Mouse (Mus musculus): ENCODE measurements around the gene Hist2h2aa1. TPM values are rescaled to one million over a fixed set of nuclear protein-coding genes. Genes with fewer than 3 reads are reported as not detected.

Hist2h2aa1 gene
- total RNA-seq, 2 experiments from 2014 or later, result 6.9 to 9.0 TPM

DNA sequence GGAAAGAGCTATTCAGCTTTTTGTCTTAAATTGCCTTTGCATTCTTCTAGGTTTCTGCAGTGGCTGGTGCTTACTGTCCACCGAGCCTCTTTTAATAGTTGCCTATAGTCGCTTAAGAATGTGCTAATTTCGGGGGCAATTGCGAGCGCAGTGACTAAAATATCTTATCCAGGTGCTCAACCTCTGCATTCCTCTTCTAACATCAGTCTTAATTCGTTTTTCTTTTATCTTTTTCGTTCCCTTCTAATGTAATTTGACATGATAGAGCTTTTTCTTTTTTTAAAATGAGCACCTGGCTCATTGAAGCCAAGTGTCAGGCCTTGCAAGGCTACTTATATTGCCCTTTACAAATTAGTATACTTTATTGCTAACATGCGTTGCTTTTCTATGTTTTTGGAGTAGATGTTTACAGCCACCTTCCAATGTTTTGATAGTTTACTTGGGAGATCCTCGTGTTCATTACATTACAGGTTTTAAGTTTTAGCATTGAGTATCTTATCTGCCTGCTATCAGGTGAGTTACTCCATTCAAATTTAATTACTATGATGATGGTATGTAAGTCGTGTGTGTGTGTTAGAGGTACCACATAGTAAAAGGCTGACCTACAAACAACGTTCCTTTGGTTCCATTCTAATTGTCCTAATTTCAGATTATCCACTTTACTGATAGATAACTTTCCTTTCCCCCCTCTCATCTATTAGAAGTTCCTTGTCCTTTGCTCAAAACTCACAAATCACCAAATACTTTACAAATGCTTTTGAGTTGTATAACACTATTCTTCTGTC is 2.3 kb downstream of the Hist2h2aa1 start:
- intact Hi-C loops (cut with DNase I), result no loop called here
- DNase-seq (ENCODE audit: low spot score in 2 of 2), result no peak

DNA sequence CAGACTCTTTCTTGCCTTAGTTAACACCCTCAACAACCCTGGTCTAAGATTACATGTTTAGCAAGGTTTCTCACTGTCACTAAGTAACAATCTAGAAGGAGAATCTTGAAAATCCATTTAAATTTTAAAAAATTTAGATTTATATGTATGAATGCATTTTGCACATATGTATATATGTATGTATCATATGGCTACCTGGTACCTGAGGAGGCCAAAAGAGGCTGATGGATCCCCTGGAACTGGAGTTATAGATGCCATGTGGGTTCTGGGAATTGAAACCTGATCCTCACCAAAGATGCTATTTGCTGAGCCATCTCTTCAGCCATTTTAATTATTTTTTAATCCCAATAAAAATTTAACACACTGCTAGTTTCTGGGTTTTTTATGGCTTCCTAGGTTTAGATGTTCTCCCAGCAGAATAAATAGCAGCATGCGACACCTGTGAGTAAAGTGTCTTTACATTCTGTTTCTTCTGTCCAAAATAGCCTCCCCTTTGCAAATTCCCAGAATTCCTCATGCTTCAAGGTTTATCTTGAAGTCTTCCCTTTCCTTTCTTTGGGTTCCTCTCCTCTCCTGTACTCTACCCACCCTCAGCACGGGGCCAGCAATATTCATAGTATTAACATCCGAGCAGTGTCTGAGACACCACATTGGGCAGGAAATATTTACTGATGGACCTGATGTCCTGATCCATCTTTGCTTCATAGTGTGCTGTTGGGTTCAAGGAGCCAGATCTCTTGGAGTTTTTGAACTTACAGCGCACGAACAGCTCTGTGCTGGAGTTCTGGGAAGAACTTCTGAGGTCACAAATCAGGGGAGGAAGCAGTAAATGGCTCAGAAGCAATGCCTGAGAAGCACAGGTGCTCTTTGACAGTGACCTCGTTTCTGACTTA is 3.1 kb downstream of the Hist2h2aa1 start:
- intact Hi-C loops (cut with DNase I), result no loop called here
- no peak for DNase-seq (ENCODE audit: low spot score in 2 of 2)

DNA sequence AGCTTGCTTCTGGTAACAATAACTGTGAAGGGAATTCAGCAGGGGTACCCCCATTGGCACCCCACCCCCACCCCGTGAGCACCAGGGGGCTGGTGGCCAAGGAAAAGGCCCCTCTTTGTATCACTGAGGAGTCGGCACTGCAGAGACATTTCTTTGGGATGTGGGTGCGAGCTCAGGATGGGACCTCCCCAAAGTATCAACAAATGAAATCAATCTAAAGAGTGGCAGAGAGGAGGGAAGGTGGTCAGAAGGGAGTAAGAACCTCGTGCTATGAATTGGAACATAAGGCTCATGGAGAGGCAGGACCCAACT is 3.7 kb downstream of the Hist2h2aa1 start:
- DNase-seq (ENCODE audit: low spot score in 2 of 2), result no peak
- intact Hi-C loops (cut with DNase I), result no loop called here

DNA sequence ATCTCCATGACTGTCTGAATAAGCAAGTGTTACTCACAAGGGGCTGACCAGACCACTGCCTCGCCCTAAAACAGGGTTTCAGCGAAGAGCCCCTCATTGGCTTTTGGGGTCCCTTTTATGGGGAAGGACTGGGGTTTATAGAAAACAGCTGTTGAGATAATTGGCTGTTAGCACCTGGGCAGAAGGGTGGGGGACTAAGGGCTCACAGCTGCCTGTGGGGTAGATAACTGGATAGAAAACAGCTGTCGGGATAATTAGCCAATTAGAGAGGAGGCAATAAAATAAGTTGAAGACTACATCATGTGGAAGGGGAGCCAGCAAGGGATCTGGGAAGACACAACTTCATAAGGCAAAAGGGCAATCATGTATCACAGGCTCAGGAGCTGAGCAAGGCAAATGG is 5.6 kb downstream of the Hist2h2aa1 start:
- intact Hi-C loops (cut with DNase I), result no loop called here
- no peak for DNase-seq (ENCODE audit: low spot score in 2 of 2)

DNA sequence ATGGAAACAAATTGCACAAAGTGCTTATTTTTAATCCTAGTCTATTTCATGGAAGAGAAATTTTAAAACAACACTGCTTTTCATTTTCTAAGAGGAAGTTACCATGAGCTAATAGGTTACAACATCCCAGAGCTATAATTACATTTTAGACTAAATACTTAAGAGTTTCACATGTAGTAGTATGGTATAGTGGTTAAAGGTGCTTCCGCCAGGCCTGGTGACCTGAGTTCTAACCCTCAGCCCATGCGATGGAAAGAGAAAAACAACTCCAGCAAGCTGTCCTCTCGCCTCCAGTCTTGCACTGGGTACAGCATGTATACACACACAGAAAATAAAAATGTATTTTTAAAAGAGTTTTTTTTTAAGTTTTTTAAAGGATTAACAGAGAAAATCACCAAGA is 6.5 kb downstream of the Hist2h2aa1 start:
- intact Hi-C loops (cut with DNase I), result no loop called here
- DNase-seq (ENCODE audit: low spot score in 2 of 2), result no peak

DNA sequence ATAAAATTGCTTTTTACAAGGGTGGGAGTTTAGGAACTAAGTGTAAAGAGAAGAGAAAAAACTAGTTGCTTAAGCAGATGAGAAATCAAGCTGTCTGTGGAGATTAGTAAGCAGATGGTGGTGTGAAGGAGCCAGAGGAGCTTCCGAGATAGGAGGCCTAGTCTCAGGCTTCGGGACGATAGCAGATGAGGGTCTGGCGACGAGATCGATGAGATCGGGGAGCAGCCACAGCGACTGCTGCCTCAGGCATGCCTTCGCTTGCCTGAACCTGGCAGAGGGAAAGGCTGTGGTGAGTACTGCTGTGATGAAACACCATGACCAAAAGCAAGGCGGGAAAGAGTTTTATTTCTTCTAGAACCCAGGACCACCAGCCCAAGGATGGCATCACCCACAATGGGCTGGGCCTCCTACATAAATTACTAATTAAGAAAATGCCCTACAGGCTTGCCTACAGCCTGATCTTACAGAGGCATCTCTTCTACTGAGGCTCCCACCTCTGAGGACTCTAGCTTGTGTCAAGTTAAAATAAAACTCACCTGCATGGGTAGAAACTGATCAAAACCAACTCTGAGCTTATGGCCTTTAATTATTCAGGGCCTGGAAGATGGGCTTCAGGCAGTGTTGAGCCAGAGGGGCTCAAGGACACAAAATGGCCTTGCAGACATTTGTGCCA is 9.5 kb downstream of the Hist2h2aa1 start:
- intact Hi-C loops (cut with DNase I), result no loop called here
- DNase-seq (ENCODE audit: low spot score in 2 of 2), result no peak

DNA sequence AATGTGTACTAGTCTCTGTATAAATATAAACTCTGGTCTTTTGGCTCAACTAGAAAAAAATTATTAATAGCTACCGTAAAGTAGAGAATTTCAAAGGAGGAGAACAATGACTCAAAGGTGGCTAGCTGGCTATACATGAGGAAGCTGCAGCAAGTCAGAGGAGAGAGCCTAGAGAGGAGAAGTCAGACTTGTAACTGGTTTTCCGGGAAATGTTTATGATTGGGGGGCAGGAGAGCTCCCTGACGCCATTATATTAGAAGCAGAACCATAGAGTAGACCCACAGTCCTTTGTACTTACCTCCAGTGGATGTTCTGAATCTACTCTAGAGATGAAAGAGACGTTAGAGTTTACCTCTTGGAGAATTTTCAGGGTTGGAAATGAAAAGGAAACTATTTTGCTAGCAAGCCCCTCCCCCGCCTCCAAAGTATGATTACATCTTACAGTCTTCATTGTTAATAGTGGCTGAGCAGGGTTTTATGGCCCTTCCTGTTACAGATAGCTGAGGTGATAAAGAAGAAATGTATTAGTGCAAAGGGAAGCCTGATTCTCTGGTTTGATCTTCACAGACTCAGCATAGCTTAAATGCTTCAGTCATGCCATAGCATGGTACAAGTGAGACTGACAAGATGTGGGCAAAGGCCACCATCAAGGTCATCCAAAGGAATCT is 10.8 kb downstream of the Hist2h2aa1 start:
- intact Hi-C loops (cut with DNase I), result no loop called here
- DNase-seq (ENCODE audit: low spot score in 2 of 2), result no peak

DNA sequence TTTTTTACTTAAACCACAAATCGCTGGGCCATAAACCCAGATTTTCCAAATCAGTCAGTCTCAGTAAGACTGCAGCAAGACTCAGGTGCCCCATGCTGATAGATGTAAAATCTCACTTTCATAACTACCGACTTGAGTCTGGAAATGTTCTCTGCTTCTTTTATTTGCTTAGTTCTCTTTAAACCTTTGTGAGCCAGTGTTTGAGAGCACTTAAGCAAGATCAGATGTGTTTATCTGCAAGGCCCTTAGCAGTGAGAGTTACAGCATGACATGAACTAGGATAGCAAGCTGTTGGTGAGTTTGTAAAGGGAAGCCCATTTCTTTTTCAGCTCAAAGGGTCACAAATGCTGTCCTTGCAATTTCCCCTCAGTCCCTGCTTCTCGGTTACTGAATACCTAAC is 11.9 kb downstream of the Hist2h2aa1 start:
- intact Hi-C loops (cut with DNase I), result no loop called here
- DNase-seq (ENCODE audit: low spot score in 2 of 2), result no peak

DNA sequence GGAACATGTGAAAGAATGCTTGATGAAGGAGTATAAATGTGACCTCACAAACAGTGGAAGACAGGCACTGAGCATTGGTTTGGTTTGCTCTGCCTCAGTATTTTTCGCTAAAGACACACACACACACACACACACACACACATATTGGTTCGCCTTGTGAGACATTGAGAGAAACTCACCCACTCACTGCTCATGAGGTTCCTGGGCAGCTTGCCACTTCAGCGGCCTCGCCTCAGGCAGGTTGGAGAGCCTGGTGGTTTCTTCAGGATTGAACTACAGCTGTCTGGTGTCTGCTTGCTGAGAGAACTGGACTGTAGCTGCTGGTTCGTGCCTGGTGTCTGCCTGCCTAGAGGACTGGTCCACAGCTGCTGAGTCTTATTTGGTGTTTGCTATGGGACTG is 14.9 kb downstream of the Hist2h2aa1 start:
- DNase-seq (ENCODE audit: low spot score in 2 of 2), result no peak
- intact Hi-C loops (cut with DNase I), result no loop called here

DNA sequence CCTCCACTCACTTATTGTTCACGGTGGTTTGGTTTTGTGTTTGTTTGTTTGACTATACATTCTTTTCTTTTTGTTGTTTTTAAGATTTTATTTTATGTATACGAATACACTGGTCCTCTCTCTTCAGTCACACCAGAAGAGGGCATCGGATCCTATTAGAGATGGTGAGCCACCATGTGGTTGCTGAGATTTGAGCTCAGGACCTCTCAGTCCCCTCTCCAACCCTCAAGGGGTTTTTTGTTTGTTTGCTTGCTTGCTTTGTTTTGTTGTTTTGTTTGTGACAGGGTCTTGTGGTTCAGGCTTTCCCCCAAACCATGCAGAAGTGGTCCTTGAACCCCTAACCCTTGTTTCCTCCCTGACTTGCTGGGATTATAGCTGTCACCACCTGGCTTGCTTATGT is 16.3 kb downstream of the Hist2h2aa1 start:
- no peak for DNase-seq (ENCODE audit: low spot score in 2 of 2)
- intact Hi-C loops (cut with DNase I), result loop anchor here (2.0 kb wide), 1 partner anchor 41 kb away; the partner anchor contains the start of genes Hist2h2ac and Hist2h2be

DNA sequence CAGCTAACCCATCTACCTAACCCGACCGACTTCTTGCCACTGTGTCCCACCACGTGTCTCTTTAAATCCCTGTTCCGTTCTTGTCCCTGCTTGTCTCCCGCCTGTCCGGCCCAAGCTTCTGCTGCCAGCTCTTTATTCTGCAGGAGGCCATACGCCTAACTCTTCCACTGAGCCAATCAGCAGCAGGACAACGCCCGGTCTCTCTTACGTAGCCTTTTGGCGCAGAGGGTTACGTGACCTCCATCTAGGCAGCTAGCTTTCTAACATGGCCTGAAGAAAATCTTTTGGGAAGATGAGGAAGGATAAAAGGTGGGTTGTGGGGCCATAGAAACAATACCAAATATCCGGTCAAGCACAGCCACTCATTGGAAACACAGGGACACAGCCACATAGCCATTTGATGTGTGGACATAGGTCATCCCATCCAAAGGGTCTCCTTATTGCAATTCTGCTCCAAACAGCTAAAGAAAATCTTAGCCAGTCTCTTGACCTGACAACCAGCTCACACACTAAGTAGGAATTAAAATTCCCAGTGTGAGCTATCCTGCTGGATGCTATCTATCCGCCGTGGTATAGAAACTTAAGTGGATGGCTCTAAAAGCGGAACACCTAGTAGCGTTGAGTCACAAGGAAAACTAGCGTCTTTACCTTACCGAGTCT is 17.0 kb downstream of the Hist2h2aa1 start:
- DNase-seq (ENCODE audit: low spot score in 2 of 2), result peak; percentile 83 to 96
- intact Hi-C loops (cut with DNase I), result loop anchor here (2.0 kb wide), 1 partner anchor 42 kb away; the partner anchor contains the start of genes Hist2h2ac and Hist2h2be

DNA sequence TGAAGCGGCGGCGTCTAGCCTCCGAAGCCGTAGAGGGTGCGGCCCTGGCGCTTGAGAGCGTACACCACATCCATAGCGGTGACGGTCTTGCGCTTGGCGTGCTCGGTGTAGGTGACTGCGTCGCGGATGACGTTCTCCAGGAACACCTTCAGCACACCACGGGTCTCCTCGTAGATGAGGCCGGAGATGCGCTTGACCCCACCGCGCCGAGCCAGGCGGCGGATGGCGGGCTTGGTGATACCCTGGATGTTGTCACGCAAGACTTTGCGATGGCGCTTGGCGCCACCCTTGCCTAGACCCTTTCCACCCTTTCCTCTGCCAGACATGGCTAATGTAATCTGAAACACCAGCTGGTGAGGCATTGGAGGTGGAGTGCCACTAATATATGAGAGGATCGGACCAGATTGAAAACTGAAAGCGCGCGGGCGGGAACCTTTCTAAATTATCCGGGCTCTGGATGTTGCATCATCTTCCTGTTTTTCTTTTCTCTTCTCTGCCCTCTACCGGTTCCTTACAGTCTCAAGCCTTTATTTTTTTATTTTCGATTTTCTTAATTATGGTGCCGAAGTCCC is 17.8 kb downstream of the Hist2h2aa1 start, which contains the start of gene Hist2h4:
Hist2h4 (minus strand) TSS at position 333 of the 572 bp plus-strand sequence.
- DNase-seq (ENCODE audit: low spot score in 2 of 2), result peak; percentile 97 to 99
- intact Hi-C loops (cut with DNase I), result loop anchor here (2.0 kb wide), 1 partner anchor 42 kb away; the partner anchor contains the start of genes Hist2h2ac and Hist2h2be

DNA sequence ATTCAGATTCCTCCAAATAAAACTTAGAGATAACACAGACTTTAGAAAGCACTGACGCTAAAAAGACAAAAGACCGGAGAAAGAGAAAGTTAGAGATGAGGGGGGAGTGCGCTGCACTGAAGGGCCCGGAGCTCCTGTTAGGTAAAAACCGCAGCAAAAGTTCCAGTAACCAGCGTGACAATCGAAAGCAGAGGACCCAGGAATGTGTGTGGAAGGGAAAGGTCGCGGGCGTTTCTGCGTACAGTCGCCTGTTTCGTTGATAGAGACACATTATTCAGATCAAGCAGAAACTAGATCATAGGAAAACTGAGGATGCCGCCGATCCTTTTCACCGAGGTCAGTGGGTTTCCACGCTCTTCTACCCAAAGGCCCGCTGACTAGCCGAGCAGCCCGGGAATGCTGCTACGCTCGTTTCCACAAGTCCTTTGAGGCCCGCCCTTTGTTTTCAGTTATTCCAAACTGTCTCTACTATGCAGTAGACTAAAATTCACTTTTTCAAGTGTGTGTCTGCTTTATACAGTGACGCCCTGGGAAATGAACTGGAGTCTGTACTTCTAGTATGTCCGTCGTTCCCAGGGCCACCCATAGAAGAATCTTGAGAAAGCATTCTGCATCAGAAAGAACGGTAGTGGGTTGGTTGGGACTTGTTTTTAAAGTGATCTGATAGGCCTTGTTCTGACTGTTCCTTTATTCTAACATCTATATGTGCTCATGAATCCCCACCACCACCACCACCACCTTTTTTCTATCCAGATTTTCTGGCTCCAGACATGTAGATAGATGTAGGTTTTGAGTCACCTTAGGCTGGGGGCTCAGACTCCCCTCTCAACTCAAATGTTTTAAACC is 18.5 kb downstream of the Hist2h2aa1 start:
- intact Hi-C loops (cut with DNase I), result loop anchor here (2.0 kb wide), 1 partner anchor 43 kb away; the partner anchor contains the start of genes Hist2h2ac and Hist2h2be

DNA sequence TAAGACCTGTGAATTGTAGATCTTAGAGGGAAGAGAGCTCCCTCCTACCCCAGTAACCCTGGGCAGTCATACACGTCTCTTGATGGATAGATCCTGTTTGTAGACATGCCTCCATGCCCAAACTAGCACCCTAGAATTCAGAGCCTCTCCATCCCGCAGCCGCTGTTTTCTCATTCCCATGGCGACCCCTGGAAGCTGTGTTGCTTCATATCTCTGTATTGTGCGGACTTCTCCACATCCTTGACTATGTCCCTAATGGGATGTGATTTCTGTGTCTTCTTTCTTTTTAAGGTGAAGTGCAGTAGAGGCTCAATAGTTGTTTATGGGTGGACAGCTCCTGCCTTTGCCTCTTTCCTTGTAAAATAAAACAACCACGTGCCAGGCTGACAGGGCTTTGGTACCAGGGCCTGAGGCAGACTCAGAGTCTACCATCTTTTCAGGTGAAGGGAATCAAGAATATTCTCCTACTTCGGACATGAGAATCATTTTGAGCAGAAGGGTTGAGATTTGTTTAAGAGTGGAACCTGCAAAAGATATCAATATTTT is 19.2 kb downstream of the Hist2h2aa1 start:
- intact Hi-C loops (cut with DNase I), result no loop called here
- DNase-seq (ENCODE audit: low spot score in 2 of 2), result no peak

More for the DNA sequence above, 18.5 kb downstream of the Hist2h2aa1 start:
- no peak for DNase-seq (ENCODE audit: low spot score in 2 of 2)

DNA sequence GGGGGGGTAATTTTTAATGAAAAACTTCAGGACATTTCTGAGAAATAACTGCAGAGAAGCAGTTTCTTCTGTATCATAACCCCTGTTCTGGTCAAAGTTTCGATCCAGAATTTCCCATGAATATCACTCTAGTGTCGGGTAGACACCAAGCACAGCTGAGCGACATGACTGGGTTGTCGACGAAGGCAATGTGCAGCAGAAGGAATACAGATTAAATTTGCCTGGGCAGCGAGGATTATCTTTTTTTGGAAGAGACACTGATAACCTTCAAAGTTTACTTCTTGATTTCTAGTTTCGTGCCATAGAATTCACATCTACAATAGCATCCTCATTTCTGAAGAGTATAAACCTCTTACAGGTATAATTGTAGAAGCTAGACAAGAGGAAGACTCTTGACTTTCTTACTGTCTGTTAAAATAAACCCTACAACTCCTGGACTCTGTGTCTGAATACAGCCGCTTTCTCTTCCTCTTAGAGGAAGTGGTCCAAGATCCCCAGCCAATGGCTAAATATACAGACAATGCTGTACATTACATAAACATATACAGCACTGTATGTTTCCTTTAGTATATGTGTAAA is 20.9 kb downstream of the Hist2h2aa1 start:
- DNase-seq (ENCODE audit: low spot score in 2 of 2), result no peak

DNA sequence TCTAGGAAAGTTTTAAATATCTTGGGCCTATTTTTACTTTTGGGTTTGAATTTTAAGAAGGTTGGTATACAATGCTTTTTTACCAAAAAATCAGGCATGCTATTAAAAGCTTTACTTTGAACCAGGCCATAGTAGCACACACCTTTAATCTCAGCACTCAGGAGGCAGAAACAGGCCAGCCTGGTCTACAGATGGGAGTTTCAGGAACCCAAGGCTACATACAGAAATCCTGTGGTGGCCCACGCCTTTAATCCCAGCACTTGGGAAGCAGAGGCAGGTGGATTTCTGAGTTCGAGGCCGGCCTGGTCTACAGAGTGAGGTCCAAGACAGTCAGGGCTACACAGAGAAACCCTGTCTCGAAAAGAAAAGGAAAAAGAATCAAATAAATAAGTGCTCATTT is 22.2 kb downstream of the Hist2h2aa1 start:
- intact Hi-C loops (cut with DNase I), result no loop called here

More for the DNA sequence above, 20.9 kb downstream of the Hist2h2aa1 start:
- intact Hi-C loops (cut with DNase I), result no loop called here

More for the DNA sequence above, 22.2 kb downstream of the Hist2h2aa1 start:
- no peak for DNase-seq (ENCODE audit: low spot score in 2 of 2)

Measured in left cerebral cortex, postnatal 25 days (tissue).